Mouse (Mus musculus) central nervous system, embryonic 14 days (tissue): ENCODE results near the gene Gltpd2. TPM values are rescaled to one million over a fixed set of nuclear protein-coding genes. Genes with fewer than 3 reads are reported as not detected.

Experiments used
- polyA plus RNA-seq: library from polyadenylated mRNA; depleted of rRNA; stranded (reverse); fragments of >200 nt; gene quantifications from 2 replicates; pipeline ENCODE4 v1.2.3, GENCODE M21; 2012; rRNA removed

Gene Gltpd2
- polyA plus RNA-seq, result 0.09 TPM in 1 of 2 replicates, not detected in the other

GRCm38 (mm10) chr11:70518923-70519322 is at the start of gene Gltpd2:
Gene Gltpd2 (plus strand): TSS chr11:70519196.

GRCm38 (mm10) chr11:70504970-70505369 is 14.0 kb upstream of the Gltpd2 start, which contains the start of gene Tm4sf5:
Gene Tm4sf5 (plus strand): TSS chr11:70505244.

GRCm38 (mm10) chr11:70514288-70514687 is 4.7 kb upstream of the Gltpd2 start, which contains the start of gene Vmo1:
Gene Vmo1 (minus strand): TSS chr11:70514616.

DNA sequence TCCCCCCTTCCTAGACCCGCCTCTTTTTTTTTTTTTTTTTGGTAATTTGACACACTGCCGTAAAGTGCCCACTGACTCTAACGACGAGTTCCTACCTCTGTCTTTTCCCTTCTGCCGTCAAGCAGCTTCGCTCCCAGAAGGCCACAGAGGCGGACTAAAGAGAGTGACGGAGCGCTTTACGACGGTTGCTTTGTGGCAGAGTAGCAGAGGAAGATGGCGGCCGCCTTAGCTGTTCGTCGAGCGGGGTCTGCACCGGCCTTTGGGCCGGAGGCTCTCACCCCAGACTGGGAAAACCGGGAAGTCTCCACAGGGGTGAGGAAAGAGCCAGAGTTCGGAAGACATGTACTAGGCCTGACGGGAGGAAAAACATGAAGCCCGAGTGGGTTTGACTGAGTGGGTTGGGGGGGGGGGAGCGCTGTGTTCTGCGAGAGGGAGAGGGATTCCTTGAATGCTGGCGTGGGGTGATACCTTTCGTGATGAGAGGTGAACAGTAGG is 6.2 kb downstream of the Gltpd2 start, which contains the start of gene Psmb6:
Psmb6 (plus strand) TSS at position 184 of the 495 bp plus-strand sequence.

DNA sequence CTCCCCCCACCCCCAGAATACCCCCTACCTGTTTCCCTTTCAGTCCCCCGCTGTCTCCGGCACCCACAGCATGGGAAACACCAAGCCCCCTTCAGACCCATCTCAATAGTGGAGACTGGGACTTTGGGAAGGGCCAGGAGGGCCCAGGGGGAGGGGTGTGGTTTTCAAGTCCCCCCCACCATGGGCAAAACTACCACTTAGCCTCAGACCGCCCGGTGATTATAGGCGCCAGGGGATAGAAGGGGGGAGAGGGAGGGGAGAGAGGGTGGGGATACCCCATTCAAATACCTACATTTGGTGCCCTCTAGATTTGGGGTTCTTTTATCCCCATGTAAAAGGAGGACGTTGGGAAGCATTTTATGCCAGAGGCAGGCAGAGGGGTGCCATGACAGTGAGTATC is 13.8 kb downstream of the Gltpd2 start, which contains the start of gene Gm40193:
Gm40193 (minus strand) TSS at position 101 of the 400 bp plus-strand sequence.

DNA sequence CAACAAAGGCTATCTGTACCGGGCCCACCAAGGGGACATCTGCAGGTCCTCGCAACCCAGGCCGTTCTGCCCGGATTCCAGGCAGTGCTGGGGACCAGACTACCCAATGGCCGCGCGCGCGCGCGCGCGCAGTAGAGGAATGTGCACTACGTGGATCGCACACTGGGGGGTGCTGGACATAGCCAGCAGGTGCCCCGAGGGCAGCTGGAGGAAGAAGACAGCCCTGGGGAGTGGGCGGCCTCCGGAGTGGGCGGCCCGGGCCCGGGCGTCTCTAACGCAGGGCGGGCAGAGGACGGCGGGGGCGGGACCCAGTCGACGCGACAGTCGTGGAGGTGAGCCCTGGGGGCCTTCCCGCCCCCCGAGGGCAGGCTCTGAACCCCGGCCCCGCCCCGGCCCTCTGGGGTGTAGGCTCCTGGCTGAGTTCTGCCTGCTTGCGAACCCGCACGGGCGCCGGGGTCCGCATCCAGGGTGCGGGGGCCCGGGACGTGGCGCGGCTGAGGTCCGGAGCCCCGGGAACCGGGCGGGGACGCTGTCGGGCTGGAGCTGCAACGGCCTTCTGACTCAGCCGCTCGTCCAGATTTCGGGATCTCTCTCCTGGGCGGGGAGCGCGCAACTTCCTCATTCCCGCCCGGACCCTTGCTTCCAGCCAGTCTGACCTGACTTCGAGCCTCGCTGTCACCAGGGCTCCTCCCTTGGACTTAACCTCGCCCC is 21.0 kb downstream of the Gltpd2 start, which contains the start of gene Pld2:
Pld2 (plus strand) TSS at position 188 of the 711 bp plus-strand sequence.

GRCm38 (mm10) chr11:70562287-70562994 is 43.4 kb downstream of the Gltpd2 start, which contains the start of gene Mink1:
Gene Mink1 (plus strand): TSS chr11:70562881.

Other genes with a start within 250 kb of the Gltpd2 start
- gene Alox12e, start 196.6 kb upstream of the Gltpd2 start, polyA plus RNA-seq, result 0.13 TPM in 1 of 2 replicates, not detected in the other
- 0.07 and 0.18 TPM in 2 replicates for gene Alox15, start 167.2 kb upstream of the Gltpd2 start, polyA plus RNA-seq
- 32.2 and 32.3 TPM in 2 replicates for gene Pelp1, start 109.2 kb upstream of the Gltpd2 start, polyA plus RNA-seq
- 81.0 and 83.3 TPM in 2 replicates for gene Arrb2, start 86.6 kb upstream of the Gltpd2 start, polyA plus RNA-seq
- gene Med11, start 67.3 kb upstream of the Gltpd2 start, polyA plus RNA-seq, result 40.6 and 42.1 TPM in 2 replicates
- gene Zmynd15, start 59.8 kb upstream of the Gltpd2 start, polyA plus RNA-seq, result 1.5 TPM in 2 replicates
- gene Cxcl16, start 59.2 kb upstream of the Gltpd2 start, polyA plus RNA-seq, result 3.5 and 5.7 TPM in 2 replicates
- 1.5 and 1.7 TPM in 2 replicates for gene Tm4sf5, start 14.0 kb upstream of the Gltpd2 start, polyA plus RNA-seq
- 0.15 and 0.31 TPM in 2 replicates for gene Vmo1, start 4.6 kb upstream of the Gltpd2 start, polyA plus RNA-seq
- 513 and 515 TPM in 2 replicates for gene Psmb6, start 6.2 kb downstream of the Gltpd2 start, polyA plus RNA-seq
- gene Gm40193, start 13.7 kb downstream of the Gltpd2 start, polyA plus RNA-seq, result not detected in 2 replicates
- 16.6 and 22.4 TPM in 2 replicates for gene Pld2, start 20.9 kb downstream of the Gltpd2 start, polyA plus RNA-seq
- 89.5 and 96.5 TPM in 2 replicates for gene Mink1, start 43.7 kb downstream of the Gltpd2 start, polyA plus RNA-seq
- not detected in 2 replicates for gene 4930544D05Rik, start 96.7 kb downstream of the Gltpd2 start, polyA plus RNA-seq
- 0.14 and 0.19 TPM in 2 replicates for gene Chrne, start 100.0 kb downstream of the Gltpd2 start, polyA plus RNA-seq
- 0.18 and 0.19 TPM in 2 replicates for gene Gp1ba, start 119.9 kb downstream of the Gltpd2 start, polyA plus RNA-seq
- gene Rnf167, start 128.0 kb downstream of the Gltpd2 start, polyA plus RNA-seq, result 103 and 104 TPM in 2 replicates
- 125 and 126 TPM in 2 replicates for gene Slc25a11, start 128.3 kb downstream of the Gltpd2 start, polyA plus RNA-seq
- 401 and 499 TPM in 2 replicates for gene Pfn1, start 135.4 kb downstream of the Gltpd2 start, polyA plus RNA-seq
- 31.2 and 39.5 TPM in 2 replicates for gene Eno3, start 138.0 kb downstream of the Gltpd2 start, polyA plus RNA-seq
- gene Spag7, start 150.2 kb downstream of the Gltpd2 start, polyA plus RNA-seq, result 75.6 and 96.1 TPM in 2 replicates
- 19.0 and 22.5 TPM in 2 replicates for gene Camta2, start 168.9 kb downstream of the Gltpd2 start, polyA plus RNA-seq
- gene Inca1, start 181.0 kb downstream of the Gltpd2 start, polyA plus RNA-seq, result 0.65 and 0.72 TPM in 2 replicates
- gene Kif1c, start 181.4 kb downstream of the Gltpd2 start, polyA plus RNA-seq, result 19.6 and 25.0 TPM in 2 replicates
- 7.2 and 7.3 TPM in 2 replicates for gene Zfp3, start 245.0 kb downstream of the Gltpd2 start, polyA plus RNA-seq